Mouse (Mus musculus): Measurements from ENCODE around the gene Hmx2. TPM values are rescaled to one million over a fixed set of nuclear protein-coding genes. Genes with fewer than 3 reads are reported as not detected.

The Hmx2 gene
- total RNA-seq, 2 experiments from 2014 or later: not detected

DNA sequence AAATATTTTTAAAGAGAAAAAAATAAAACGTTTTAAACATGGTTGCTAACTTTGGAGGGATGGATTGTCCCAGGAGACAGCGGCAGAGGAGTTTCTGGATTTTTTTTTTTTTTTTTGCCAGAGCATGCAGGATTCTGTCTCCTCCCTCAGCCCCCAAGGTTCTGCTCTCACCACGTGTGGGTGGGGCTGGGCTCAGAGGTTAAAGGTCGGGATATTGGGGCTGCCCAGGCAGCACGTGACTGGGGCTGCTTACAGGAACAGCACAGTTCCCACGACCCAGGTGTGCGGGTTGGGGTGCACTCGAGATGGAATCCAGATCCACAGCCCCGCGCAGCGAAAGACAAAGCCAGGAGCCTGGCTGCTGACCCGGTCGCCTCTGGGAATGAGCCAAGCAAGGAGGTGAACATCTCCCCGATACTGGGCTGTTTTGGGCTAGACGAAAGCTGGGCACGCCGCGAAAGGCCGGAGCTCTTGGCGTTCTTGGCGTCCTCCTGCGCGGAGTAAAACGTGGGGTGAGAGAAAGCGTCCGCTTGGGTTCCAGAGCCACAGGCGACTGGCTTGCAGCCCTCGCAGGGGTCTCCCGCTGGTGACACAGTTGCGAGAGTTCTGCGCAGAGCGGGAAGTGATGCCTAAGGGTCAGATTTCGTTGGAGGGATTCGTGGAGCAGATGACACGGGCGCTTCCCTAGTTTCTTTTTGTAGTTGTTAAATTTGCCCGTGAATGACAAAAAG, 8.1 kb downstream of the Hmx2 start:
- DNase-seq: no peak

DNA sequence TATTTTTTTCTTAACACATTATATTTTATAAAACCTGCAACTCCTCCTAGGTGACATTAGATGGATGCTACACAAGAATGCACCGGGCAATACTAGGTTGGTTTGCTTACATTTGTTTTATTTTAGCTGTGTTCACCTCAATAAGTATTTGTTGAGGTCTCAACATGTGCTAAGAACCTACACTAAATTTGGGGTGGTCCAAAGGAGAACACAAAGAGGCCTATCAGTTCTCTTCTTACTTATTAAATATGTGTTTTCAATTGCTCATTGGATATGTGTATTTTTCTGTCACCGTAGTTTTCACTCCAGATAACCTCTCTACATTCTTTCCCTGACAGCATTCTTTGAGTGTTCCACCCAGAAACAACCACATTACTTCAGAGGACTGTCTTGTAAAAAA, 9.2 kb downstream of the Hmx2 start:
- DNase-seq: no peak

DNA sequence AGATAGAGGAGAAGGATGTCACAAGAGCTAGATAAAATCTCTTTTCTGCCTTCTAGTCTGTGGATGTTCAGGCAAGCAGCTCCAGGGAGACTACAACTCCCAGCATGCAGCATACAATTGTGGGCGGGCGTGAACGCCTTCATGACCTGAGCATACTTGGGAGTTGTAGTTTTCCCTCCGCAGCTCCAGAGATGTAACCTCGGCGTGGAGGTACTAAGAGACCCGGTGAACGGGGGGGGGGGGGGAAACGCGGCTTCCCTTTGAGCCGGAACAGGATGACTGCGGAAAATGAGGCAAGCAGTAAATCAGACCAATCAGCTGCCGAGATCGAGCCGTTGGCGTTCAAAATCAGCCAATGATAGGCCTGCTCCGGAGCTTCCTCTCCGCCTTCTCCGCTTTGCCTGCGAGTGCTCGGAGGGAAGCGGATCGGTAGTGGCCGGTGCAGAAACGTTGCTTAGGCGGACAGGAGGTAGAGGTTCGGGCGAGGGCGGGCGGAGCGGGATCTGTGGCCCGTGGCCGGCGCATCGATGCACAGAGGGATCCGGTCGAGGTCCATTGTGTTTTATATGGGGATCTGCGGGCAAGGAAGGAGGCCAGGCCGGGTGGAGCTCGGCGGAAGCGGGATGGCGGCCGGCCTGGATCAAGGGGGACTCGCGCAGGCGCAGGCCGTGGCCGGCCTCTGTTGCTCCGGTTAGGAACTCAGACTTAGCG, 11.6 kb downstream of the Hmx2 start, which contains the start of gene Bub3:
Gene Bub3, plus strand, starts transcription at position 237 of the 711 bp plus-strand sequence.
- DNase-seq: peak; percentile 91

DNA sequence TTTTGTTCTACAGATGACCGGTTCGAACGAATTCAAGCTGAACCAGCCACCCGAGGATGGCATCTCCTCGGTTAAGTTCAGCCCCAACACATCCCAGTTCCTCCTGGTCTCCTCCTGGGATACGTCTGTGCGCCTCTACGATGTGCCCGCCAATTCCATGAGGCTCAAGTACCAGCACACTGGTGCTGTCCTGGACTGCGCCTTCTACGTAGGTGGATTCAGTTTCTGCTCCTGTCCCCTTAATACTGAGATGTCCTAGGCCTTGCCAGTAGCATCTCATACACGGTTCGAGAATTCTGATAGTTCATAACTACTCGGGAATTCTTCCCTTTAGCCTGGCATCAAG, 12.1 kb downstream of the Hmx2 start:
- DNase-seq: no peak

DNA sequence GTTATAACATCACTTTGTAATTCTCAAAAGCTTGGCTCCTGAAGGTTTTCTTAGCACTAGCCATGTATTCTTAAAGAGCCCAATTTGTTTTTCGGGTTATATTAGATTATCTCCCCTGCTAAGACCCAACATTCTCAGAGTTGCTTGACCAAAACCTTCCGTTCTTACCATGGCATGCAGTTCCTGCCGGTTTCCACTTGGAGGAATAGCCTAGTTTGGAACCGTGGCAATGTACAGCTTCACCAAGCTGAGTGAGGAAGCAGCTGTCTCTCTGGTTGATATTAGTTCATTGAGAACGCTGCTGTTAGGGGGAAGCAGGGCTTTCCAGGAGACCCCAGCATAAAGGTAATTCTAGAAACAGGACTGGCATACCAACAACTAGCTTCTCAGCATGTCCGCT, 26.7 kb downstream of the Hmx2 start:
- no peak for DNase-seq

DNA sequence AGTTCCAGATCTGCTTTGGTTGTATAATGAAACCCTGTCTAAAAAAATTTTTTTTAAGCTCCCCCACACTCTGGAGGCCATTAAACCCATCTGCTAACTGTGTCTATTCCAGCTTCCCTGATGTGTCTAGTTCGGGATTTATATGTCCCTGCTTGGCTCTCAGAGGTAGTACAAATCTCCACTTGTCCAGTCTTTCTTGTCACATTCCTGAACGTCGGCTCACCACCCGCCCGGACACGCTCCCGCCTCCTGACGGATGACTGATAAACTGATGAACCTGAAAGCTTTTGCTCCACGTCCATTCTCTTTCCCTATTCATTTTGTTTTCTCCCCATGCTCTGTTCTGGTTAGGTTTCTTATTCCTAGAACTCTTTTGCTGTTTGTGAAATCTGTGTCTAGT, 33.6 kb downstream of the Hmx2 start:
- DNase-seq: no peak

DNA sequence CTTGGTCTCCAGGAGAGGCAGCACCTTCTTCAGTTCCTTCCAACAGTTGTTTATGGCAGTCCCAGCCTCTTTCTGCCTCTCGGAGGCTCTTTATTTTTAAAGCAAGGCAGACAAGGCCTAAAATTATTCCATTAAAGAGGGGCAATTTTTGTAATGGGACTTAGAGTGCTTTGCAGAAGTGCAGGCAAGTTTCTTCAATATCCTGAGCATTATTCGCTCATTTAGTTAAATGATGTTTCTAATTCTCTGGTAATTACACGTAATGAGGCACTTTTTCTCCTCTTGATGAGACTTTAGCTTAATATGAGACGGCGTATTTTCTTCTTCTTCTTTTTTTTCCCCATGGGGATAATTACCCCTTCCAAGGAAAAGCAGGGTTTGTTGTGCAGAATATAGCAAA, 37.0 kb downstream of the Hmx2 start:
- no peak for DNase-seq

DNA sequence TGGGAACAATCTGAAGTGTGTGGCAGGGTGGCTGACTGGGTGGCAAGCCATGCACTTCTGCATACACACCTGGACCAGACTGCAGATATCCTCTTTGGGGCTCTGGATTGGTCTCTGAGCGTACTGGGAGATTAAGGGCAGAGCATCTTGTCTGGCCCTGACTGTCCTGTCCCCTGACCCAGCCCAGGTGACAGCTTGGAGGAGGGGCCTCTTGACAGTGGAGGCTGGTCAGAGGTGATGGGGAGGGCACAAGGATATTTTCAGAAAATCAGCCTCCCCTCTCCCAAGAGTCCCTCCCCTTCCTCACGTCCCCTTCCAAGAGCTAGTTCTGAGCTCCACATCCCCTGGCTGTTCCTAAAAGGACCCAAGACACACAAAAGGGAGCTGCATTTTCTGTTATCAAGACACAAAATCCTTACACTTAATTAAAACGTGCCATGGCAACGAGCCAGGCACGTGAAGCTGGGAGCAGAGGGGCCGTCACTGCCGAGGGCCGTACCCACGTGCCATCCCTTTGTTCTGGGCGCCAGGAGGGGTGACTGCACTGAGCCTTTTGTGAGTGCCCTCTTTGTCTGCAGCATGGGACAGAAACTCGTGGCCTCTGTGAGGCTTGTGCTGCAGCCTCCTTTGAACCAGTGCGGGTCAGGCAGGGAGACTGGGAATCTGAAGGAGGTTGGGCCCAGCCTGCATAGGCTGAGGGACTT, 49.4 kb downstream of the Hmx2 start:
- no peak for DNase-seq

DNA sequence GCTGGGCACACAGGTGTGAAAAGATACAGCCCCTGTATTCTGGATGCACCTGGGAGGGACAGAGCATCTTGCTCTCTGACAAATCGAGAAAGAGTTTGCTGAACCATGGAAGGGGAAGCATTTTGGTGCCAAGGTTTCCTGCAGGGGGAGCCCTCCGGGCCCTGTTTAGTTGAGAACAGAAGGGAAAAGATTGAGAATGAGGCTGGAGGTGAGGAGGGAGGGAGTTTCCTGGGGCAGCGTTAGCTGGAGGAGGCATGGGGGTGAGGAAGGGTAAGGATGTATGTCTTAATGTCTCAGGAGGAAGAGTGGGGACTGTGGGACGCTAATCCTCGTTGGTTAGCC, 49.9 kb downstream of the Hmx2 start:
- DNase-seq: peak; percentile 15

DNA sequence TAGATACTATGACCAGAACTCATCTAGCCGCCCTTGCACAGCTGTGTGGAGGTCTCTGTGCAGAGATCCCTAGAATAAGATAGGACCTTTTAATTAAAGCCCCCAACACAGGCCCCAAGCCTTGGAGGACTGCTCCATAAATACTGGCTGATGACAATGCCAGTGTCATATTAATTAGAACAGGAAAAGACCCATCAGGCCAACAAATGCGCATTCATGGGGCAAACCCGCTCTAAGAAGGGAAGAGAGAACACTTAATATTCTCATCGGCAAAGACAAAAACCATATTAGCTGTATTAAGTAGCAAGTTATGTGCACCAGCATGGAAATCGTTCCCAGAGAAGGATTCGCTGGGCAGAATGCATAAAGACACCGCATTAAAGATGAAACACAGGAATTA, 53.5 kb downstream of the Hmx2 start:
- no peak for DNase-seq

DNA sequence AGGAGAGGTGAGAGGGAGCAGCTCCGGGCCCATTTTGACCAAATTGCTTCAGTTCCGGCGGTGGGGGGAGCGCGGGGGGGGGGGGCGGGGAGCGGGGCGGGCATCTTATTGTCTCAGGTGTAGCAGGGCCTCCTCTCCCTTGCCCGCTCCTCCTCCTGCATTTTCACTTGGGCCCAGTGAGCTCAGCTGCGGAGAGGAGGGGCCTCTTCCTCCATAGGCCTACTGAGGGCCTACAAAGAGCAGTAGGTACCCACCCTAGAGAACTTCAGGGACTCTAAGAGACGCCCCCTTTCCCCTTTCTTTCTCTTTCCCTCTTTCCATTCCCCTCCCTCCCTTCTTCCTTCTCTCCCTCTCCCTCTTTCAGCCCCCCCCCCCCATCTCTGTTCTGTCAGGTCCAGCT, 54.6 kb downstream of the Hmx2 start:
- no peak for DNase-seq

DNA sequence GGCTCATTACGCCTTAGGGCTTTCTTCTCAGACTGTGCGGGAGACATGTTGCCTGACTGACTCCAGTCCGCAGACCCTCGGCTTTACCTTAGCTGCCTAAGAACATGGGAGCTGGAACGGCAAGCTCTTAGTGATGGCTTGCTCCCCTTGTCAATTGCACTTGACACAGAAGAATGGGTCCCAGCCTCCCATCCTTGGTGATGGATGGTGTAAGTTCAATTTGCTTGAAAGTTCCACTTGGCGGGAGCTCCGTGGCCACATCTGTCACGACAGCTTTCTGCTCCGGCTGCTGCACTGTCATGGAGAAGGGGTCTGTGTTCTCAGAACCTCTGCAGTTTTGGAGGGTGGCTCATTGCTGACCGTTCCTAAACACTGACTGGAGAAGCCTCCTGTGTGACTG, 56.4 kb downstream of the Hmx2 start:
- no peak for DNase-seq

DNA sequence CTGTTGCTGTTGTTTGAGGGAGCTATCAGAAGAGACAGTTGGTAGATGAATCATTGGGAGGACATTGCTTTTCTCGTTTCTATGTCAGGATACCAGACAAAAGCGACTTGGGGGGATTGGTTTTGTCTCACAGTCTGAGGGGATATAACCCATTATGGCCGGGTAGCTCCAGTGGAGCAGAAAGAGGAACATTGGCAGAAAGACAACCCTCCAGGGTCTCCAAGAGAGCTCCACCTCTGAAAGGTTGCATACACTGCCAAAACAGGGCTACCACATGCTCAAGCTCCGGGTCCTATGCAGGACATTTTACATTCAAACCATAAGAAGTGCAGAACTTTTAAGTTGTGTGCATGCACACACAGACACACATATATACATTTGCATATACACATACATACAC, 56.9 kb downstream of the Hmx2 start:
- no peak for DNase-seq

Other genes starting within 250 kb of the Hmx2 start
- gene Cuzd1, start 226.5 kb upstream of the Hmx2 start, total RNA-seq (2021): under 1 TPM; 0.38 to 0.41 TPM
- not detected for gene Fam24b, start 219.3 kb upstream of the Hmx2 start, total RNA-seq (2021)
- not detected for gene Fam24a, start 214.9 kb upstream of the Hmx2 start, total RNA-seq (2021)
- gene 2310057M21Rik, start 186.0 kb upstream of the Hmx2 start, total RNA-seq (2021): 10 to 100 TPM; 17.7 to 19.4 TPM
- gene Pstk, start 177.6 kb upstream of the Hmx2 start, total RNA-seq (2021): 10 to 100 TPM; 59.7 to 61.8 TPM
- gene Ikzf5, start 138.3 kb upstream of the Hmx2 start, total RNA-seq (2021): 10 to 100 TPM; 28.8 to 31.1 TPM
- gene Acadsb, start 138.2 kb upstream of the Hmx2 start, total RNA-seq (2021): 10 to 100 TPM; 62.5 to 67.0 TPM
- gene Hmx3, start 5.9 kb upstream of the Hmx2 start, total RNA-seq (2021): not detected
- 10 to 100 TPM; 68.6 to 70.0 TPM for gene Bub3, start 11.4 kb downstream of the Hmx2 start, total RNA-seq (2021)